Mouse (Mus musculus): ENCODE measurements at regions not wholly inside any gene's neighbourhood (a gene's known extent, or its start where the extent isn't known, plus 50 kb on each side); places are given as distances from the start of the nearest gene placed in this dataset.

GRCm38 (mm10) chr13:85570886-85571527 lies 282.1 kb upstream of the Rasa1 start:
- H3K4me3 ChIP-seq (ENCODE audit: insufficient read depth, low read depth, low read length): no peak overlapping the region
- TF ChIP-seq CTCF (IDR thresholded peaks at IDR 0.05; ENCODE audit: insufficient read depth, low read depth, low read length) (no peak), POLR2A (IDR thresholded peaks at IDR 0.05; ENCODE audit: insufficient read depth, low read depth, low read length) (no peak)
- no peak overlapping the region for H3K27ac ChIP-seq (ENCODE audit: insufficient read depth, low read depth, low read length)
- no peaks in the 10 kb centered on the region for H3K4me1 ChIP-seq (ENCODE audit: control insufficient read depth, insufficient read depth, low read length)
- WGBS: 54% methylated on average over 2 of the region's 2 CpGs

GRCm38 (mm10) chr13:85557821-85558220 lies 268.9 kb upstream of the Rasa1 start:
- WGBS: 84% methylated on average over 2 of the region's 2 CpGs
- H3K27ac ChIP-seq (ENCODE audit: insufficient read depth, low read depth, low read length): no peak overlapping the region
- TF ChIP-seq POLR2A (IDR thresholded peaks at IDR 0.05; ENCODE audit: insufficient read depth, low read depth, low read length) (no peak), CTCF (IDR thresholded peaks at IDR 0.05; ENCODE audit: insufficient read depth, low read depth, low read length) (no peak)
- peaks cover 2% of the 10 kb centered on the region; the same call in 1 of the 2 replicates for H3K4me1 ChIP-seq (ENCODE audit: control insufficient read depth, insufficient read depth, low read length)
- no peak overlapping the region for H3K4me3 ChIP-seq (ENCODE audit: insufficient read depth, low read depth, low read length)

GRCm38 (mm10) chr13:85556101-85556853 lies 267.3 kb upstream of the Rasa1 start:
- Histone ChIP-seq H3K27ac (ENCODE audit: insufficient read depth, low read depth, low read length) (no peak overlapping the region), H3K4me3 (ENCODE audit: insufficient read depth, low read depth, low read length) (no peak overlapping the region), H3K4me1 (ENCODE audit: control insufficient read depth, insufficient read depth, low read length) (peaks cover 2% of the 10 kb centered on the region; the same call in 1 of the 2 replicates)
- WGBS: 11% methylated on average over 5 of the region's 5 CpGs
- no peak for TF ChIP-seq POLR2A (IDR thresholded peaks at IDR 0.05; ENCODE audit: insufficient read depth, low read depth, low read length)
- no peak for TF ChIP-seq CTCF (IDR thresholded peaks at IDR 0.05; ENCODE audit: insufficient read depth, low read depth, low read length)

GRCm38 (mm10) chr13:85553072-85553471 lies 264.1 kb upstream of the Rasa1 start:
- Histone ChIP-seq H3K4me1 (ENCODE audit: control insufficient read depth, insufficient read depth, low read length) (peaks cover 2% of the 10 kb centered on the region; the same call in 1 of the 2 replicates), H3K27ac (ENCODE audit: insufficient read depth, low read depth, low read length) (no peak overlapping the region), H3K4me3 (ENCODE audit: insufficient read depth, low read depth, low read length) (no peak overlapping the region)
- WGBS: 84% methylated on average over 3 of the region's 3 CpGs
- TF ChIP-seq CTCF (IDR thresholded peaks at IDR 0.05; ENCODE audit: insufficient read depth, low read depth, low read length) (no peak), POLR2A (IDR thresholded peaks at IDR 0.05; ENCODE audit: insufficient read depth, low read depth, low read length) (no peak)

GRCm38 (mm10) chr13:85509671-85510070 lies 220.7 kb upstream of the Rasa1 start:
- Histone ChIP-seq H3K4me3 (ENCODE audit: insufficient read depth, low read depth, low read length) (no peak overlapping the region), H3K4me1 (ENCODE audit: control insufficient read depth, insufficient read depth, low read length) (no peaks in the 10 kb centered on the region), H3K27ac (ENCODE audit: insufficient read depth, low read depth, low read length) (no peak overlapping the region)
- TF ChIP-seq POLR2A (IDR thresholded peaks at IDR 0.05; ENCODE audit: insufficient read depth, low read depth, low read length) (no peak), CTCF (IDR thresholded peaks at IDR 0.05; ENCODE audit: insufficient read depth, low read depth, low read length) (no peak)
- 78% methylated on average over 1 of the region's 1 CpGs for WGBS

- H3K4me1 ChIP-seq (ENCODE audit: control insufficient read depth, insufficient read depth, low read length): peaks cover 3% of the 10 kb centered on the region; the same call in 1 of the 2 replicates
- H3K27ac ChIP-seq (ENCODE audit: insufficient read depth, low read depth, low read length): no peak overlapping the region
- no peak for TF ChIP-seq CTCF (IDR thresholded peaks at IDR 0.05; ENCODE audit: insufficient read depth, low read depth, low read length)
- no peak for TF ChIP-seq POLR2A (IDR thresholded peaks at IDR 0.05; ENCODE audit: insufficient read depth, low read depth, low read length)
- 98% methylated on average over 1 of the region's 1 CpGs for WGBS
- H3K4me3 ChIP-seq (ENCODE audit: insufficient read depth, low read depth, low read length): no peak overlapping the region
Observed at GRCm38 (mm10) chr13:85508552-85508951, 219.6 kb upstream of the Rasa1 start.

- Histone ChIP-seq H3K27ac (ENCODE audit: insufficient read depth, low read depth, low read length) (peak overlapping the region; percentile 77), H3K4me1 (ENCODE audit: control insufficient read depth, insufficient read depth, low read length) (peaks cover 6% of the 10 kb centered on the region), H3K4me3 (ENCODE audit: insufficient read depth, low read depth, low read length) (no peak overlapping the region)
- 43% methylated on average over 6 of the region's 6 CpGs for WGBS
- TF ChIP-seq CTCF (IDR thresholded peaks at IDR 0.05; ENCODE audit: insufficient read depth, low read depth, low read length) (no peak), POLR2A (IDR thresholded peaks at IDR 0.05; ENCODE audit: insufficient read depth, low read depth, low read length) (no peak)
Observed at GRCm38 (mm10) chr13:85507374-85508101, 218.6 kb upstream of the Rasa1 start.

- H3K4me1 ChIP-seq (ENCODE audit: control insufficient read depth, insufficient read depth, low read length): peaks cover 6% of the 10 kb centered on the region
- peak overlapping the region; percentile 42 for H3K27ac ChIP-seq (ENCODE audit: insufficient read depth, low read depth, low read length)
- WGBS: 15% methylated on average over 1 of the region's 1 CpGs
- TF ChIP-seq CTCF (IDR thresholded peaks at IDR 0.05; ENCODE audit: insufficient read depth, low read depth, low read length) (no peak), POLR2A (IDR thresholded peaks at IDR 0.05; ENCODE audit: insufficient read depth, low read depth, low read length) (no peak)
- no peak overlapping the region for H3K4me3 ChIP-seq (ENCODE audit: insufficient read depth, low read depth, low read length)
Observed at GRCm38 (mm10) chr13:85506875-85507274, 217.9 kb upstream of the Rasa1 start.

GRCm38 (mm10) chr13:85506030-85506429 lies 217.1 kb upstream of the Rasa1 start:
- TF ChIP-seq POLR2A (IDR thresholded peaks at IDR 0.05; ENCODE audit: insufficient read depth, low read depth, low read length) (no peak), CTCF (IDR thresholded peaks at IDR 0.05; ENCODE audit: insufficient read depth, low read depth, low read length) (no peak)
- WGBS: 78% methylated on average over 1 of the region's 1 CpGs
- H3K27ac ChIP-seq (ENCODE audit: insufficient read depth, low read depth, low read length): no peak overlapping the region

More at GRCm38 (mm10) chr13:85506030-85506429, 217.1 kb upstream of the Rasa1 start:
- no peak overlapping the region for H3K4me3 ChIP-seq (ENCODE audit: insufficient read depth, low read depth, low read length)
- peaks cover 6% of the 10 kb centered on the region for H3K4me1 ChIP-seq (ENCODE audit: control insufficient read depth, insufficient read depth, low read length)

Measured in olfactory bulb, adult 2 months (tissue).